Mouse (Mus musculus) cerebellum, adult 18-20 months (tissue): ENCODE data around the gene Npdc1.
A peak's percentile ranks its signal among the peaks of the same experiment; 100 is the strongest.

Source experiments
- DNase-seq, 2 experiments: peaks; one replicate each; pipeline ENCODE4 v3.0.0; 2021

The Npdc1 gene

GRCm38 (mm10) chr2:25430395-25431233 is 31.5 kb downstream of the Npdc1 start:
- peak in 1 of 2 experiments; percentile 54 for DNase-seq

GRCm38 (mm10) chr2:25431308-25431855 is 32.2 kb downstream of the Npdc1 start:
- DNase-seq: peak; percentile 51 to 52

GRCm38 (mm10) chr2:25432326-25433098 is 33.4 kb downstream of the Npdc1 start:
- no peak for DNase-seq

GRCm38 (mm10) chr2:25433101-25433500 is 34.0 kb downstream of the Npdc1 start:
- peak in 1 of 2 experiments; percentile 30 for DNase-seq

GRCm38 (mm10) chr2:25434292-25434691 is 35.1 kb downstream of the Npdc1 start:
- DNase-seq: peak; percentile 93 to 97

- peak in 1 of 2 experiments; percentile 39 for DNase-seq
Measured at GRCm38 (mm10) chr2:25436286-25436820, 37.2 kb downstream of the Npdc1 start.

- DNase-seq: peak in 1 of 2 experiments; percentile 48
Measured at GRCm38 (mm10) chr2:25441067-25441466, 41.9 kb downstream of the Npdc1 start.

- DNase-seq: no peak
Measured at GRCm38 (mm10) chr2:25442682-25443081, 43.5 kb downstream of the Npdc1 start.

- DNase-seq: no peak
Measured at GRCm38 (mm10) chr2:25450853-25451647, 51.9 kb downstream of the Npdc1 start.

- DNase-seq: no peak
Measured at GRCm38 (mm10) chr2:25452951-25453350, 53.8 kb downstream of the Npdc1 start.

GRCm38 (mm10) chr2:25456205-25456953 is 57.2 kb downstream of the Npdc1 start, which contains the start of gene Clic3:
Gene Clic3, plus strand, starts transcription at chr2:25456838.
- DNase-seq: peak in 1 of 2 experiments; percentile 31

GRCm38 (mm10) chr2:25457022-25457896 is 58.1 kb downstream of the Npdc1 start:
- peak; percentile 52 to 57 for DNase-seq

- peak in 1 of 2 experiments; percentile 57 for DNase-seq
Measured at GRCm38 (mm10) chr2:25458911-25459310, 59.8 kb downstream of the Npdc1 start.
